Mouse (Mus musculus) stomach, postnatal 0 days (tissue): ENCODE results near the gene L3hypdh.

ENCODE experiments used
- CTCF ChIP-seq: IDR thresholded peaks from 2 replicates; pipeline ENCODE4 v1.5.1; 2016; ENCODE audit warnings: antibody characterized with exemption, low read depth, mild to moderate bottlenecking, moderate library complexity
- EP300 ChIP-seq: optimal IDR thresholded peaks from 2 replicates; pipeline ENCODE3; 2016; ENCODE audit warnings: antibody characterized with exemption

DNA sequence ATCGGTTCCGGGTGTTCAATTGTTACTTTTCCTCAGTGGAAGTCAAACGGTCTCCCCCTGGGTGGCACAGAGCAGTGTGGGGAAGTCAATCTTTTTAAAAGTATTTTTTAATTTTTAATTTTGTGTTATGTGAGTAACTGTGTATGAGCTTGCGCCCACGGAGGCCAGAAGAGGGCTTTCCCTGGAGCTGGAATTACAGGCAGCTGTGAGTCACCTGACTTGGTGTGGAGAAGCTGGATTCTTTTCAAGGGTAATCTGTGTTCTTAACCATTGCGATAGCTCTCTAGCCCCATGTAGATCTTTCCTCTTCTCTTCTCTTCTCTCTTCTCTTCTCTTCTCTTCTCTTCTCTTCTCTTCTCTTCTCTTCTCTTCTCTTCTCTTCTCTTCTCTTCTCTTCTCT lies 29.9 kb upstream of the L3hypdh start:
- TF ChIP-seq EP300 = no peak
- no peak for TF ChIP-seq CTCF
